Mouse (Mus musculus): ENCODE measurements around the gene Mapk13.

The Mapk13 gene

GRCm38 (mm10) chr17:28775161-28775560 lies 6.1 kb downstream of the Mapk13 start:
- in situ Hi-C loops (cut with MboI, MseI): no loop called here

DNA sequence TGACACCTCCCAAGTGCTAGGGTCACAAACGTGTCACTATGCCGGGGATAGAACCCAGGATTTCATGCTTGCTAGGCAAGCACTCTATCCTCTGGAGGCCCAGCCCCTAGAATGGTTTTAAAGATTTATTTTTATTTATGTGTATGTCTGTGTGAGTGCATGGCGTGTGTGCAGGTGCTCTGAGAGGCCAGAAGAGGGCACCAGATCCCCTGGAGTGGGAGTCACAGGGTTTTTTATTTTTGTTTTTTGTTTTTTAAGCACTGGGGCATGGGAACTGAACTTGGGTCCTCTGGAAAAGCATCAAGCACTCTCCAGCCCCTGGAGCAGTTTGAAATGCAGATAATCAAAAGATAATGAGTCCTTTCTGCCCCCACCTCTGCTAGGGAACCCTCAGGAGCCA lies 7.7 kb downstream of the Mapk13 start:
- in situ Hi-C loops (cut with MboI, MseI): no loop called here

DNA sequence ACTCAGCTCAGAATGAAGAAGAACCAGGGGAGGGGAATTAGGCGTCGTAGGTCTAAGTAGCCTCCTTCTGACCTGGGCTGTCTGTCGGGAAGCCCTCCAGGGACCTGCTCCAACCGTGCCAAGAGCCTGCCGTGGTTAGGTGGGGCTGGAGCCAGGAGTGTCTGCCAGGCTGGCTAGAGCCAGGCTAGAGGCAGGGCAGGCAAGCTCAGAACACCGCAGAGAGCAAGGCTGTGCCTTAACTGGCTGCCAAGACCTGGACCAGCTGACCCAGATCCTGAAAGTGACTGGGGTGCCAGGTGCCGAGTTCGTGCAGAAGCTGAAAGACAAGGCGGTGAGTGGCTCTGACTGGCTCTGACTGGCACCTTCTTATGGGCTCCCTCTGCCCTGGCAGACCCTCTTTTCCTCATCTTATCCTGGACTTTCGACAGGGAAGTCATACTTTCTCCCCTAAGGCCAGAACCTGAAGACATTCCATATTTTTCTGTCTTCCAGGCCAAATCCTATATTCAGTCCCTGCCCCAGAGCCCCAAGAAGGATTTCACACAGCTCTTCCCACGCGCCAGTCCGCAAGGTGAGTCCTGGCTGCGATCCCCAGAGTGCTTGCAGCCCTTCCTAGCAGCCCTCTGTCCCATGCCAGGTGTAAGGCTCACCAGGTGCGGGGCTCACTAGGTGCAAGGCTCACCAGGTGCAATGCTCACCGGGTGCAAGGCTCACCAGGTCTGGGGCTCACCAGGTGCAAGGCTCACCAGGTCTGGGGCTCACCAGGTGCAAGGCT lies 8.3 kb downstream of the Mapk13 start:
- in situ Hi-C loops (cut with MboI, MseI): no loop called here

GRCm38 (mm10) chr17:28779735-28780134 lies 10.6 kb downstream of the Mapk13 start:
- in situ Hi-C loops (cut with MboI, MseI): no loop called here

DNA sequence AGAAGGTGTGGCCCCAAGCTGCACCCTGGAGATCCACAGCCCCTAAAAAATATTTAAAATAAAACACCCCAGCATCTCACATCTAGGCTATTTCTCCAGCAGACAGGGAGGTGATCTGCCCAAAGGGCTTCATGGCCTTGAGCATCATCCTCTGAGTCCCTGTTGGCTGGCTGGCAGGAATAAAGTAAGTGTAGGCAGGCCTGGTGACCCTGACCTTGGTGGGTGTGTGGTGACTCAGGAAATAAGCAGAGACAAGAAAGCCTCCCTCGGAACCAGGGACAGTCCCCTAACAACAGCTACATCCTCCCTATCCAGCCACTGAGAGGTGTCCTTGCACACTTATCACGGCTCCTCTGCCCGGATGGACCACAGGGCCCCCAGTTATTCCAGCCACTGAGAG lies 11.7 kb downstream of the Mapk13 start:
- in situ Hi-C loops (cut with MboI, MseI): no loop called here

DNA sequence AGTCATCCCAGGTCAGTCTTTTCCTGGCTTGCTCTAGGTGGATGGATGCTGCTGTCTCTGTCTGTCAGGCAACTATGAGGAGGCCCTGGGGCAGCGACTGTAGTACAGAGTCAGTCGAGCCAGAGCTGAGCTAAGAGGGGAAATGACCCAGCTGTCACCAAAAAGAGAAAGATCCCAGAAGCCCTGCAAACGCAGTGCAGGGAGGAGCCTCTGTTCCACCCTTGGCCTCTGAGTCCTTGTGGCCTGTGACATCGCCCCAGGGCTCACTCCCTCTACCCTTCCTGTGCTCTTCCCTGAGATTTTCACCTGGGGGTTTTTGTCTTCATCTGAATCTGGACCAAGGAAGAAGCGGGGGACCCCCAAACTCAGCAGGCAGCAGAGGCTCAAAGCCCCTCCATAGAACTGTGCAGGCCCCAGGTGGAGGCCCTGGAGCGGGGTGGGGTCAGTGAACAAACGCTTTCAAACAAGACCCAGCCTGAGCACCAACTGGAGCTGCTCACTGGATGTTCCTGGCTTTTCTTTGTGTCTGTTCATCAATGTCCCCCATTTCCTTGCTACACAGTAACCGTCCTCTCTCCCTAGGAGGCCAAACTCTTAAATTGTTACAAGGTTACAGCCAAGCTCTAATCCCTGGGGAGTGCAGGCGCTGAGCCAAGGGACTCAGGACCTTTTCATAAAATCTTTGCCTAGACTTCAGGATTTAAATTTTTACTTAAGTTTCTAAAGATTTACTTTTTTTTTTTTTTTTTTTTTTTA lies 12.4 kb downstream of the Mapk13 start:
- in situ Hi-C loops (cut with MboI, MseI): no loop called here

DNA sequence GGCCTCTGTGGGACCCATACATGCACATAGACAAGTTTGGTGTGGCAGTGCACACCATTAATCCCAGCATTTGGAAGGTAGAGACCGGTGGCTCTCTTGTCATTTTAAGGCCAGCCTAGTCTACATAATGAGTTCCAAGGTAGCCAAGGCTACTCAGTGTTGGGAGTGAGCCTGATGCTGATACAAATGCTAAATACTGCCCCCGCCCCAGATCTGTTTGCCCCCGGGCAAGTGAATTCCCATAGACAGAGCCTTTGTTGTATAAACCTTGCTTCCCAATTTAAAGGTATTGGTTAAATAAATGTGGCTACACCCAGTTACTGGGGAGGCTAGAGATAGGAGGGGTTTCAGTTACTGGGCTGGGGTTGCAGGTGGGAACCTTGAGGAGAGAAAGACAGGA lies 15.9 kb downstream of the Mapk13 start:
- in situ Hi-C loops (cut with MboI, MseI): no loop called here

GRCm38 (mm10) chr17:28787507-28787906 lies 18.4 kb downstream of the Mapk13 start:
- in situ Hi-C loops (cut with MboI, MseI): no loop called here

- in situ Hi-C loops (cut with MboI, MseI): no loop called here
Measured at GRCm38 (mm10) chr17:28797031-28797430, 27.9 kb downstream of the Mapk13 start.

GRCm38 (mm10) chr17:28799291-28800160 lies 30.4 kb downstream of the Mapk13 start:
- in situ Hi-C loops (cut with MboI, MseI): loop anchor here (5.0 kb wide), 1 partner anchor 87 kb away; no protein-coding TSS in a partner anchor

- in situ Hi-C loops (cut with MboI, MseI): loop anchor here (5.0 kb wide), 1 partner anchor 88 kb away; no protein-coding TSS in a partner anchor
Measured at GRCm38 (mm10) chr17:28800281-28800670, 31.2 kb downstream of the Mapk13 start.

DNA sequence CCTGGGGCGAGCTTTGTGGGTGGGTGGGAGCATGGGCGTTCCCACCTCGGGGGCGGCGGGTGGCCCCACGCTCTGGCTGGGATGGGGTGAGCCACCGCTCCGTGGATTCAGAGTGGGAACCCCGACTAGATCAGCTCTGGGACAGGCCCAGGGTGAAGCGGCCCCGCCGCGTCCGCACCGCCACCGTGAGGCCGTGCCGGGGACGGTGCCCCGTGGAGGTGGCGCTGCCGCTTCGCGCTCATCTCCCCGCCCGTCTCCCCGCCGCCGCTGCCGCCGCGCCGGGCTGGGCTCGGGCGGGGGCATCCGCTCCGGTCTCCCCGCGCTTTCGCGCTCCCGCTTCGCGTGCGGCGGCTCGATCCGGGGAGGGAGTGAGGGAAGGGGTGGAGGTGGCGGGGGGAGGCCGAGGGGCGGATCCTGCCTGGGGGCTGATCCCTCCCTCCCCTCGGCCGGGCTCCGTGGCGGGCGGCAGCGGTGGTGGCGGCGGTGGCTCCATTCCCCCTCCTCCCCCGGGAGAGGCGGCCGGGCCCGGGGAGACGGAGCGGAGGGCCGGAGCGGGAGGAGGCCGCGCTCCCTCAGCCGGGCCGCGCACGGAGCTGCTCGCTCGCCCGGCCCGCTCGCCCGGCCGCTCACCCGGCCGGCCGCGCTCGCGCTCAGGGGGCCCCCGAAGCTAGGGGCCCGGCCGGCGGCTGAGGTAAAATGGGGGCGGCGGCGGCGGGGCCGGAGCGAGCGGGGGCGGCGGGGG lies 31.7 kb downstream of the Mapk13 start, which contains the start of gene Brpf3:
Brpf3 (plus strand) TSS at position 420 of the 742 bp plus-strand sequence.
- in situ Hi-C loops (cut with MboI, MseI): loop anchor here (5.0 kb wide), 1 partner anchor 89 kb away; no protein-coding TSS in a partner anchor

- in situ Hi-C loops (cut with MboI, MseI): loop anchor here (5.0 kb wide), 1 partner anchor 89 kb away; no protein-coding TSS in a partner anchor
Measured at GRCm38 (mm10) chr17:28801474-28802005, 32.4 kb downstream of the Mapk13 start.

GRCm38 (mm10) chr17:28802006-28802481 lies 32.9 kb downstream of the Mapk13 start:
- in situ Hi-C loops (cut with MboI, MseI): loop anchor here (5.0 kb wide), 1 partner anchor 90 kb away; no protein-coding TSS in a partner anchor

GRCm38 (mm10) chr17:28803316-28803715 lies 34.2 kb downstream of the Mapk13 start:
- in situ Hi-C loops (cut with MboI, MseI): loop anchor here (5.0 kb wide), 1 partner anchor 91 kb away; no protein-coding TSS in a partner anchor

- in situ Hi-C loops (cut with MboI, MseI): loop anchor here (5.0 kb wide), 1 partner anchor 93 kb away; no protein-coding TSS in a partner anchor
Measured at GRCm38 (mm10) chr17:28804973-28805372, 35.9 kb downstream of the Mapk13 start.

GRCm38 (mm10) chr17:28806770-28807169 lies 37.7 kb downstream of the Mapk13 start:
- in situ Hi-C loops (cut with MboI, MseI): no loop called here

DNA sequence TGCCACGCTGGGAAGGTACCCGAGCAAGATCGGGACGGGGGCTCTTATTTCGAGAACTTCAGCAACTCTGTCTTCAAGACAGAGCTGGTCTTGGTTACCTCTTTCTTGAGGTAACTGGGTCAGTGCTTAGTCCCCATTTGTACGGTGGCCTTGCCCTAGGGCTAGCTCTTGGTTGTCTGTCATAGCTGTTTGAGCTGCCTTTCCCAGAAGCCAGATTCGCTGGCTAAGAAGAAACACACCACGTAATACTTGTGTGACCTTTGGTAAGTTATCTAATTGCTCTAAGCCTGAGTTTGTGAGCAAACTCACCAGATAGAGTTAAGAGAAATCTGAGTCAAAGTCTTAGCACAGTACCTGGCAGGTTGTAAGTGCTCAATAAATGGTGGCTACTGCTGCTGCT lies 39.6 kb downstream of the Mapk13 start:
- in situ Hi-C loops (cut with MboI, MseI): no loop called here

- in situ Hi-C loops (cut with MboI, MseI): no loop called here
Measured at GRCm38 (mm10) chr17:28809175-28809831, 40.2 kb downstream of the Mapk13 start.

GRCm38 (mm10) chr17:28812345-28812744 lies 43.2 kb downstream of the Mapk13 start:
- in situ Hi-C loops (cut with MboI, MseI): no loop called here

All from regulatory T cell (primary cell).